Mouse (Mus musculus): Measurements from ENCODE around the gene Kif5a.

Kif5a gene

DNA sequence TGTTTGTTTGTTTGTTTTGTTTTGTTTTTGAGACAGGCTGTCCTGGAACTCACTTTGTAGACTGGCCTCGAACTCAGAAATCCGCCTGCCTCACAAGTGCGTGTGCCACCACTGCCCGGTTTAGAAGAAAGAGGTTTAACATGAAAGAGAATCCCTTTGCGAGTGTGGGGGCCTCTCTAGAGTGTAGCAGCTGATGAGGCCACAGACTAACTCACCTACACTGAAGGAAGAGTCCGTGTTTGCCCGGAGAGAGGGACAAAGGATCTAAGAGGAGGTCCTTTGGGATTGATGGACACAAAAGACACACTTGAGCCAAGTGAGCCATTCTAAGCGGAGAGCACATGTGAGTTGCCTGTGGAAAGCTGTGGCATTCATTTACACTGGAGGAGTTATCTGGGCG is 85.9 kb downstream of the Kif5a start:
- no peak for DNase-seq (ENCODE audit: low spot score in 2 of 2)

DNA sequence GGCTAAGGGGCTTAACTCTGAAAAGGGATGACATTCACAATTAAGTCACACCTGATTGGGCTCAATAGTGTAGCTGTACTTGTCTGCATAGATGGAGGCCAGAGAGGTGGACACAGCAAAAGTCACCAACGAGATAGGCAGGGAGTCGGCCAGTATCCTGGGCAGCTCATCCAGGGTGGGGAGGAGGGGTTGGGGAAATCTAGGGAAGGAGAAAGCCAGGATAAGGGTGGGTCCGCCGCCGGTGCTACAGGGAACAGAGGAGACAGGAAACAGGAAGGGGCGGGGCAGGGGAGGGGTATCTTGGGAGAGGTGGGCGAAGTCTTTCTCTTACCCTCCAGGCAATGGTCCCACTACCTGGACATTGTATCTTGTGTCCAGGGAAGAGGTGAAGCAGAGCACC is 86.4 kb downstream of the Kif5a start:
- DNase-seq (ENCODE audit: low spot score in 2 of 2) = no peak

DNA sequence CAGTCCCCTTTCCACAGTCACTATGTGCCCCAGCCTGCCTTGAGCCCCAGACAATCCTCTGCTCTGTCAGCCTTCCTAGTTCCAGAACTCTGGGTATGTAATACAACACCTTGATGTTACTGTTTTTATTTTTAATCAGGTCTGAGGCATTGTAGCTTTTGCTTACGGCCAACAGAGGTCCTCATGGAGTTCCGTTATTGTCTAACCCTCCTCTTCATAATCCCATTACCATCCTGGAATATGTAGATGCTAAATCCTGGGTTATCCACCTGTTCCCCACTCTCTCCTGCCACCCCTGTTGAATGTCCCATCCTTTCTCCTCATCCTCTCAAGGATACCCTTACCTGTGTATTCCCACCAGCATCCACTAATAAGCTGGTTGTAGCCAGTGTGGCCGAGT is 86.9 kb downstream of the Kif5a start:
- DNase-seq (ENCODE audit: low spot score in 2 of 2) = no peak

Data from frontal cortex, postnatal 36 days (tissue).